Mouse (Mus musculus) heart, embryonic 14.5 days (tissue): ENCODE results near the gene Trpc4ap. TPM values are rescaled to one million over a fixed set of nuclear protein-coding genes. Genes with fewer than 3 reads are reported as not detected.

Experiments used
- ATAC-seq: fragments of 200-750 bp; cut with Nextera tagmentation; 2 replicates; pipeline ENCODE4 v1.8.0; 2017; ENCODE audit warnings: low read depth, moderate TSS enrichment; ENCODE audit not compliant: insufficient number of reproducible peaks, insufficient read depth, low FRiP score
- H3K27ac ChIP-seq, 2 experiments: fragments of 200-500 bp in 1 of 2; fragments of 300-500 bp in 1 of 2; sonication (generic) in 1 of 2; replicated peaks in 1 of 2; 2 replicates each; pipeline ENCODE4 v1.5.1; 2012 to 2014; ENCODE audit warnings: low read depth in 2 of 2, low read length in 2 of 2, control low read depth in 1 of 2, mild to moderate bottlenecking in 1 of 2, mixed read lengths in 1 of 2; ENCODE audit not compliant: control insufficient read depth in 1 of 2, insufficient read depth in 1 of 2
- H3K27me3 ChIP-seq: fragments of 300-500 bp; sonication (generic); 2 replicates; pipeline ENCODE4 v1.6.1; 2014; ENCODE audit warnings: mild to moderate bottlenecking, low read length, control low read depth; ENCODE audit not compliant: control insufficient read depth, insufficient read depth
- H3K36me3 ChIP-seq: fragments of 300-500 bp; sonication (generic); 2 replicates; pipeline ENCODE4 v1.6.1; 2014; ENCODE audit warnings: mild to moderate bottlenecking, control low read depth, low read length, mixed read lengths; ENCODE audit not compliant: control insufficient read depth, insufficient read depth
- H3K4me1 ChIP-seq, 2 experiments: fragments of 200-500 bp in 1 of 2; fragments of 300-500 bp in 1 of 2; sonication (generic) in 1 of 2; 2 replicates each; pipeline ENCODE4 v1.6.1; 2012 to 2014; ENCODE audit warnings: low read length in 2 of 2, control low read depth in 1 of 2, mixed read lengths in 1 of 2; ENCODE audit not compliant: control insufficient read depth in 2 of 2, insufficient read depth in 2 of 2
- H3K4me2 ChIP-seq: fragments of 300-500 bp; sonication (generic); 2 replicates; pipeline ENCODE4 v1.6.1; 2014; ENCODE audit warnings: mild to moderate bottlenecking, low read length
- H3K4me3 ChIP-seq, 2 experiments: fragments of 200-500 bp in 1 of 2; fragments of 300-500 bp in 1 of 2; sonication (generic) in 1 of 2; 2 replicates each; pipeline ENCODE4 v1.5.1; 2012 to 2014; ENCODE audit warnings: low read length in 2 of 2, mild to moderate bottlenecking in 2 of 2, control low read depth in 1 of 2, low read depth in 1 of 2, moderate library complexity in 1 of 2; ENCODE audit not compliant: control insufficient read depth in 1 of 2, insufficient read depth in 1 of 2
- H3K9ac ChIP-seq: fragments of 300-500 bp; sonication (generic); 2 replicates; pipeline ENCODE4 v1.6.1; 2014; ENCODE audit warnings: mild to moderate bottlenecking, low read length
- H3K9me3 ChIP-seq: fragments of 300-500 bp; sonication (generic); 2 replicates; pipeline ENCODE4 v1.6.1; 2016; ENCODE audit warnings: low read length, control low read depth; ENCODE audit not compliant: control insufficient read depth
- WGBS: fragments of 180-500 bp; shearing (Covaris S2); extraction: QIAGEN DNeasy Blood & Tissue Kit; methylation state at CpG from one replicate; pipeline ENCODE4 v1.1.7; 2014; 5-methylcytosine and 5-hydroxymethylcytosine counted together
- polyA plus RNA-seq: library from polyadenylated mRNA; unstranded; fragments of >200 nt; fragmentation: Nextera tagmentation; extraction: Ambion mirVana; gene quantifications from 2 replicates; pipeline ENCODE4 v1.2.1, GENCODE M21; 2014

The Trpc4ap gene
- polyA plus RNA-seq, 1 experiment from 2014 or later = 108 TPM

- ATAC-seq = no peak
- H3K36me3 ChIP-seq = peaks cover 100% of the 10 kb centered on the region
Measured at GRCm38 (mm10) chr2:155627030-155627738, 65.0 kb downstream of the Trpc4ap start.

GRCm38 (mm10) chr2:155626277-155626676 is 65.9 kb downstream of the Trpc4ap start:
- H3K4me1 ChIP-seq = peaks cover 0 to 5% of the 10 kb centered on the region in 2 experiments; a peak in 1 of 4 replicates
- peaks cover 16% of the 10 kb centered on the region; the same call in 1 of the 2 replicates for H3K27me3 ChIP-seq
- ATAC-seq = no peak
- 62% methylated on average over 15 of the region's 15 CpGs for WGBS
- peaks cover 100% of the 10 kb centered on the region for H3K36me3 ChIP-seq
- no peak overlapping the region for H3K9ac ChIP-seq
- no peak overlapping the region for H3K27ac ChIP-seq
- no peaks in the 10 kb centered on the region for H3K9me3 ChIP-seq
- no peak overlapping the region for H3K4me3 ChIP-seq
- no peak overlapping the region for H3K4me2 ChIP-seq

More at GRCm38 (mm10) chr2:155627030-155627738, 65.0 kb downstream of the Trpc4ap start:
- Histone ChIP-seq H3K4me2 (no peak overlapping the region), H3K27me3 (peaks cover 16% of the 10 kb centered on the region; the same call in 1 of the 2 replicates), H3K4me3 (no peak overlapping the region), H3K4me1 (peaks cover 0 to 5% of the 10 kb centered on the region in 2 experiments; a peak in 1 of 4 replicates), H3K27ac (no peak overlapping the region), H3K9ac (no peak overlapping the region), H3K9me3 (no peaks in the 10 kb centered on the region)
- WGBS = 59% methylated on average over 21 of the region's 21 CpGs

DNA sequence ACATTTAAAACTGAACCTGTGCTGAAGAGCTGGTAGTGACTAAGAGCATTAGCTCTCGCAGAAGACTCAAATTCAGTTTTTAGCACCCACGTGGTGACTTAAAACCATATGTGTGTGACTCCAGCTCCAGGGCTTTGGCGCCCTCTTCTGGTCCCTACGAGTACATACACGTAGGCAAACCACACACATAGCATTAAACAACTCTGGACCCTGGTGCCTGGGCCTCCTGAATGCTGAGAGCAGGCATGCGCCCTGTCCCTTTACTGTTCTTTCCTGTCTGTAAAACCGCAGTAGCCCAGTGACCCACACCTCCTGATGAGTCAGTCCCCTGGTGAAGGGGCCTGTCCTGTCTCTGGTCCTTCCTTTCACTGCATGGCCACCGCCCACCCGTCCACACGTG is 67.5 kb downstream of the Trpc4ap start:
- ATAC-seq = no peak
- H3K9ac ChIP-seq = no peak overlapping the region
- H3K36me3 ChIP-seq = peaks cover 100% of the 10 kb centered on the region
- H3K4me1 ChIP-seq = peaks cover 0 to 5% of the 10 kb centered on the region in 2 experiments; a peak in 1 of 4 replicates
- WGBS = 42% methylated on average over 10 of the region's 10 CpGs
- H3K4me2 ChIP-seq = no peak overlapping the region
- H3K27me3 ChIP-seq = peaks cover 10% of the 10 kb centered on the region; the same call in 1 of the 2 replicates
- no peak overlapping the region for H3K27ac ChIP-seq
- no peak overlapping the region for H3K4me3 ChIP-seq
- H3K9me3 ChIP-seq = no peaks in the 10 kb centered on the region

- Histone ChIP-seq H3K27me3 (0 out of 2 replicates have a peak, but pooled peaks cover 5% of the 10 kb centered on the region), H3K4me2 (no peak overlapping the region), H3K4me1 (no peaks in the 10 kb centered on the region), H3K4me3 (no peak overlapping the region), H3K27ac (no peak overlapping the region), H3K9ac (no peak overlapping the region), H3K9me3 (no peaks in the 10 kb centered on the region), H3K36me3 (peaks cover 100% of the 10 kb centered on the region)
- whole genome bisulfite sequencing = 83% methylated on average over 6 of the region's 6 CpGs
- ATAC-seq = no peak
Measured at GRCm38 (mm10) chr2:155623996-155624395, 68.2 kb downstream of the Trpc4ap start.

DNA sequence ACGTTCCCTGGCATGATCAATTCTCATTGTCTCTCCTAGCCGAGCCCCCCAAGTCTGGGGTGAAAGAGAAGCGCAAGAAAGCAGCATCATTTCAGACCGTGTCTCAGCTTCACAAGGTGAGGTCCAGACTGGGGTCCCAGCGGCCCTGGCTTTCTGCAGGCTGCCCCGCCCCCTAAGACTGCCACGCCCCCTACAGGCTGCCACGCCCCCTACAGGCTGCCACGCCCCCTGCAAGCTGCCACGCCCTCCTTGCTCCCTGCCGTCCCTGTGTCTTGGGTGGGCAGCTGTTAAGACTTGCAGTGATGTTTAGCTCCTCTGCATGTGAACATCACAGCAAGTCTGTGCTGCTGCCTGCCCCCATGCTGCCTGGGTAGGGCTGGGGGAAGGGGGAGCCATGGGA is 69.6 kb downstream of the Trpc4ap start:
- Histone ChIP-seq H3K4me1 (no peaks in the 10 kb centered on the region), H3K27ac (no peak overlapping the region), H3K9me3 (no peaks in the 10 kb centered on the region), H3K9ac (no peak overlapping the region), H3K27me3 (no peaks in the 10 kb centered on the region), H3K4me3 (no peak overlapping the region), H3K36me3 (peaks cover 100% of the 10 kb centered on the region), H3K4me2 (no peak overlapping the region)
- WGBS = 36% methylated on average over 11 of the region's 11 CpGs
- ATAC-seq = no peak

DNA sequence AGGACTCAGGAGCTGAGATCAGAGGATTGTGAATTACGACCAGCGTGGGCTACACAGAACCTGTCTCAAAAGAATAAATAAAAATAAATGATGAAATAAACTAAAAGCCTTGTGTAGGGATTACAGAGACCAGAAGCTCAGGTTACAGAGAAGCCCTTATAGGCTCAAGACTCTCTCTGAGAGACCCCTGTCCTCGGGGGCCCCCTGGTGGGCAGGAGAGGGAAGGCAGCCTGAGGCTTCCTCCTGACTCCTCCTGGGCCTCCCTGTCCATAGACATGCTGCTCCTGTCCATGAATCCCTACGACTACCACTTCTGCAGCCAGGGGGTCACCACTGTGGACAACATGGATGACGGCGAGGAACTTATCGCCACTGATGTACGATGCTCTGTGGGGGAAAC is 72.4 kb downstream of the Trpc4ap start:
- 0 out of 2 replicates have a peak, but pooled peaks have one; percentile 35 for ATAC-seq
- no peak overlapping the region for H3K4me2 ChIP-seq
- peaks cover 100% of the 10 kb centered on the region for H3K36me3 ChIP-seq

DNA sequence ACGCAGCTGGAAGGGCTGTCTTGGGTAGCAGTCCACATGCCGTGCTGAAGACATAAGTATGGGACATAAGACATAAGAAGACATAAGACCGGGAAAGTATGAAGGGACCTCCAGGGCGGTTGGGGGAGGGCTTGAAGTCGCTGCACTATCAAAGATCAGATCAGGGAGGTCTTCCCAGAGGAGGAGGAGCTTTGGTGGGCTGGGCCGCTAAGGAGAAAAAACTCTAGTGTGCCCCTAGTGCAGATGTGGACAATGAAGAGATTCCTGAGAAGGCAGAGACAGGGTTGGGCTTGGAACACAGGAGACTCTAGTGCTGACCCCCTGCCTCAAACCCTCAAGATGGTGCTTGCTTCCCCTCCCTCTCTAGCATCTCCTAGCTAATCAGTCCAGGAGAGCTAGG is 75.2 kb downstream of the Trpc4ap start:
- H3K4me1 ChIP-seq = peaks cover 6 to 20% of the 10 kb centered on the region in 2 experiments; a peak in 2 of 4 replicates
- peaks cover 89% of the 10 kb centered on the region for H3K36me3 ChIP-seq
- no peak for ATAC-seq
- H3K4me3 ChIP-seq = no peak overlapping the region
- no peak overlapping the region for H3K9ac ChIP-seq
- no peaks in the 10 kb centered on the region for H3K9me3 ChIP-seq
- no peak overlapping the region for H3K27ac ChIP-seq
- no peaks in the 10 kb centered on the region for H3K27me3 ChIP-seq
- WGBS = 46% methylated on average over 6 of the region's 6 CpGs
- H3K4me2 ChIP-seq = no peak overlapping the region

More for the DNA sequence above, 72.4 kb downstream of the Trpc4ap start:
- no peaks in the 10 kb centered on the region for H3K9me3 ChIP-seq
- 0 out of 4 replicates have a peak, but pooled peaks cover 0 to 3% of the 10 kb centered on the region in 2 experiments for H3K4me1 ChIP-seq
- H3K27ac ChIP-seq = no peak overlapping the region
- H3K9ac ChIP-seq = no peak overlapping the region
- 18% methylated on average over 8 of the region's 8 CpGs for WGBS
- no peaks in the 10 kb centered on the region for H3K27me3 ChIP-seq
- no peak overlapping the region for H3K4me3 ChIP-seq
